Mouse (Mus musculus): ENCODE results near the gene Crcp.
"Not testable (repeated sequence)": the region's sequence is repeated elsewhere in the genome, so short reads cannot be mapped to it uniquely, and the experiment has no call there.

The Crcp gene

DNA sequence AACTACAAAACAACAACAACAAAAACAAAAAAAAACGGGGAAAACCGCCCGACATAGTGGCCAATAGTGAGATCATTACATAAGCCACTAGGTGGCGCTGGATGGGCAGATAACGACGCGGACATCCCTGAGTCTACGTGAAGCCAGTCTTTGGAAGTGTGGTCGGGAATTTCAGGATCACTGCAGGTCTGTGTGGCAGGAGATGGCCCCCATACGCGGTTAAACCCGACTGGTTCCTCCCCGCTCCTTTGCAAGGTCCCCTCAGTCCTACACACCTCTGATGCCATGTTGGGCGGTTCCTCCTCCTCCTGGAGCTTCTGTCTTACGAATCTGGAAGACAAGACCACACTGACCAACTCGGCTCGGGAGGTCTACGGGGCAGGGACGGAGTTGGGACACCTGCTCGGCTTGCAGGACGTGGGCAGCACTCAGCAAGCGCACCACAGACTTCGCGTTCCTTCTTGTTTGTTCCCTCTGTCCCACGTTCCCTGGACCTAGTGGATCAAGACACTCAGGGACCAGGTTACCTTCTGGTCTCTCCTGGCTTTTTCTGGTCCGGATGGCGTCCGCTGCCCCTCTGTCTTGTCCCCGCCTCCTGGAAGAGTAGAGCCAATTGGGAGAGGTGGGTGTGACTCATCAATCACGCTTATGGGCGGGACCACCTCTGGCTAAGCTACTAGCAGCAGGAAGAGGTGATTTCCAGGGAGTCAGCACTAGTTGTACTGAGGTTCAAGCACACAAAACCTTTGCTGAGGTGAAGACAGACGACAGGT, 5.1 kb upstream of the Crcp start:
- DNase-seq: peak; percentile 71 to 81

DNA sequence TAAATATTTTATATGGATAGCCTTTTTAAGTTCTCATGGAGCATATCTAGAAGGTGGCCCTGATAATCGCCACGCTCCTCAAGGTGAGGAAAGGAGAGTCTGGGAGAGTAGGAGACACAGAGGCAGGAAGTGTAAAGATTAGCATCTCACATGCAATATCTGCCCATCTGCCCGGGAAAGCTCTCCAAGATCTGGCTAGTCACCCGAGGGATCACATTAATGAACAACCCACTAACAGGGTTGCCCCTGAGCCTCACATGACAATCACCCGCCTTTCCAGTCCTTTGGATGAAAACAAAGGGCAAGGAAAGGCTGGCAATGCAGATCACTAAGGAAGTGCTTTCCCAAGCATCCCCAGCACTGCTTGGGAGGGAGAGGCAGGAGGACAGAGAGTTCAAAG, 2.0 kb upstream of the Crcp start:
- no peak for DNase-seq

DNA sequence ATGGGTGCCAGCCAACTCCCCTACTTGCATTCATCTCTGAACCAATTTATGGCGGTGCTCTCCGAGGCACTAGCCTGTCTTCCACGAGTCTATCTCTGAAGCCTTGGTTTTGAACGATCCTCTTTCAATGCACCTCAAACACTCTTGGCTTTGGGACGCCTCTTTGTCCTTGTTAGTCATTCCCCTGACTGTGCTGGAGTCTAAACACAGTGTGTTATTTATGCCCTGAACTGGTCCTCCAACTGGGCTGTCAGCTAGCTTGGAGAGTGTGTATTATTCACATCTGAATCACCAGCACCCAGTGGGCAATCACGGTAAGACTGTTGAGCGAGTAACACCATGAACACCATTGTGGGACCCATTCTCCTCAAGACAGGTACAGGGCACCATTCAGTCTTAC, 1.4 kb upstream of the Crcp start:
- DNase-seq: no peak

DNA sequence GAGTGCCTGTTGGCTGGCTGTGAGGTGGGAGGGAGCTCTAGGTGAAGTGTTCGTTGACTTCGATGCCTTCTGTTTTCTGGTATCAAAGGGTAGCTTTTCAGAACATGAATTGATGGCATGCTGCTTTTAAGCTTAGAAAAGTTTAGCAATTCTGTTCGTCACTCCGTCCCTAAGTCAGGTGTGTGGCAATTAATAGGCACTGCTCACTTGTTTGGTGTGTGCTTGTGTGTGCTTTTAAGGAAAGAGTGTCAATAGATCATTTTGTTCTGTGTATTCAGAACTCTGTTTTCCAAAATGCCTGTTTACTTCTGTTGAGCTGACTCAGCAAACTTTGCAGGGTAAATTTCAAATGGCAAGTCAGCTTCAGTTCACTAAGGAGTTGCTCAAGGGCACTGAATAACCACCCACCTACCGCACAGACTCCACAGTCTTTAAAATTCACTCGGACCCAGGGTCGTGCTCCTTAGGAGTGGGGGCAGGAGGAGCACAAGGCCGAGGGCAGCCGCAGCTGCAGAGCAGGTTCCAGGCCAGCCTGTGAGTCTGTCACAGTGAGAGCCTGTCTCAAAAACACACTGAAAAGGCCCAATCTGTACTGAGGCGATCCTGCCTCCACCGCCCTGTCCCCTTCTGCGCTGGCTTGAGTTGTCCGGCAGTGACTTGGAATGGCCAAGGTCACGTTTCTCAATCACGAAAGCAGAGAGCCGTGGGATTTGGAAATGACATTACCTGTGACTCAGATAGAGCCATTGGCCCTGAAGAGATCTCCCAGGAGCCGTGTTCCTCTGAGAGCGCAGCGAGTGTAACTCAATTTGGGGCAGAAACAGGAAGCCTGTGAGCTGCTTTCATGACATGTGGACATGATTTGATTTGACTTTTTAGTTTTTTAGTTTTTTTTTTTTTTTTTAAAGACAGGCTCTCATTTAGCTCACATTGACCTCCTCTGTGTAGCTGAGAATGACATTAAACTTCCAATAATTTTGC, 2.6 kb downstream of the Crcp start:
- DNase-seq: no peak

DNA sequence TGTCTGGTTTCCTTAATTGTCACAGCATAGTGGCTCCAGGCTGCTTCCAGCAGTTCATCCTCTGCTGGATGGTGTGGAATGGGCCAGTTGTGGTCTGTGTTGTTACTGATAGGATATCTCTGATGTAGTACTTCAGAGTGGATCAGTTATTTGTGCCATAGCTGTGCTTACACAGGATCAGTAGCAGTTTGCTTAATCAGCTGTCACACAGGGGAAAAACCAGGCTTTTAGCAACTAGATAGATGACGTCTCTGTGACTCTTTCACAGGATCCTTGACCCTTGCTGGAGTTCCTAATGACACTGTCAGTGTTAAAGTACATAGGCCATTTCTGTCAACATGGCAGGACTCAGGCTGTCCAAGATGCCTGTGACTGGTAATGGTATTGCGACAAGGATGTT, 4.8 kb downstream of the Crcp start:
- DNase-seq: no peak

DNA sequence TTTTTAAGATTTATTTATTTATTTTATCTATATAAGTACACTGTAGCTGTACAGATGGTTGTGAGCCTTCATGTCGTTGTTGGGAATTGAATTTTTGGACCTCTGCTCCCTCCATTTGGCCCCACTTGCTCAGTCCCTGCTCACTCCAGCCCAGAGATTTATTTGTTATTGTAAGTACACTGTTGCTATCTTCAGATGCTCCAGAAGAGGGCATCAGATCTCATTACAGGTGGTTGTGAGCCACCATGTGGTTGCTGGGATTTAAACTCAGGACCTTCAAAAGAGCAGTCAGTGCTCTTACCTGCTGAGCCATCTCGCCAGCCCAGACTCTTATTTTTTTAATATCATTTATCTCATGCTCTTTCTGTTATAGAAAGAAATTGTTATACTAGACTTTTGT, 7.2 kb downstream of the Crcp start:
- DNase-seq: not testable (repeated sequence)

DNA sequence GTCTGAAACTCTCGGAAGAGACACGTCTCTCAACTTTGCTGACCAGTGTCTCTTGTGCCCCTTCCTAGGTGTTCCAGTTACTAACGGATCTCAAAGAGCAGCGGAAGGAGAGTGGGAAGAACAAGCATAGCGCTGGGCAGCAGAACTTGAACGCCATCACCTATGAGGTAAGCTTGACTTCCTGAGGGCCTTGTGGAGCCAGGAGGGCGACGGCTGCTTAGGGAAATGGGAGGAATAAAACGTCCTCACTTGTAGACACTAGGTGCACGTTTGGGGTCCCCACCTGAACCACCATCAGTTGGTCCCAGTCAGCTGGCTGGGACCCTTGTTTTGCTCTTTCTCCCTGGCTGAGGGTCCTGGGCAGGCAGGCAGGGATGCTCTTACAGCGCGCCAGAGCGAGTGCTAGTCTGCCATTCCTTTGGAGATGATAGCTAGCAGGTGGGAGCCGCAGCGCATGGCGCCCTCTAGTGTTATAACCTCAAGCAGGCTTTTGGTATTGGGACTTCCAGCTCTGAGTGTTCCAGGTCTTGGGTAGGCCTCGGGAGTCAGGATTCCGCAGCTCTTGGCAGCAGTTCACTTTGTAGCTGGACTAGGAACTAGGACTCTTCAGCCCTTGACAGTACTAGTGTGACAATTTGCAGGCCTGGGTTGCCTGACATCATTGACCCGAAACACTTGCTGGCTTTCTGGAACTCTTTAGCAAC, 8.8 kb downstream of the Crcp start:
- peak; percentile 34 to 40 for DNase-seq

DNA sequence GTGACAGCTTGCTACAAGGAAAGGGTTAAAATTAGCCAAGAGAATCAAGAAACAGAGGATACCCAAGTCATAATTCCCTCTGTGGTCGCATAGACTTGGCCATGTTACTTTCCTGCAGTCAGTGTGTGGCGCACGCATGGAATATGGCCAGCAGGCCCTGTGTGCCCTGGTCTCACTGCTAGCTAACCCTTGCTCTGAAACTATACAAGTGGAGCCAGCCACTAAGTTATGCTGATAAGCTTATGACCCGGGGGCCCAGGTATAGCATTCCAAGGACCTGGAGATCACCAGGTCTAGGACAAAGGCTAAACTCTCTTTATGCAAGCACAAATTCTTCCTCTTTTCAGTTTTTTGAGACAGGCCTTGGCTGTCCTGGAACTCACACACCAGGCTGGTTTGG, 11.7 kb downstream of the Crcp start:
- DNase-seq: no peak

DNA sequence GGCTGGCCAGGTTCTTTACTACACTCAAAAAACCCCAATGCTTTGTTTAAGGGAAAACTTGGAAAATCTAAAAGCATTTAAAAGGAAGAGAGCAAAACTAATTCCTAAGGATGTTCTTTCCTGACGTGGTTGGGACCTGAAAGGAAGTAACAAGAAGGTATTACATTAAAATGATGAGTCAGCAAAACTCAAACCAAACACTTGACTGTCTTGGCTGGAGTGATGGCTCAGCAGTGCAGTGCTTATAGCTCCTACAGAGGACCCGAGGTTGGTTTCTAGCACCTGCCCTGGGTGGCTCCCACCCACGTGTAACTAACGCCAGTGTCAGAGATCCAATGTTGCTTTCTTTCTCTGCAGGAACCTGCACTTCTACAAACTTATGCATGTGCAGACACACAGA, 12.2 kb downstream of the Crcp start:
- DNase-seq: no peak

DNA sequence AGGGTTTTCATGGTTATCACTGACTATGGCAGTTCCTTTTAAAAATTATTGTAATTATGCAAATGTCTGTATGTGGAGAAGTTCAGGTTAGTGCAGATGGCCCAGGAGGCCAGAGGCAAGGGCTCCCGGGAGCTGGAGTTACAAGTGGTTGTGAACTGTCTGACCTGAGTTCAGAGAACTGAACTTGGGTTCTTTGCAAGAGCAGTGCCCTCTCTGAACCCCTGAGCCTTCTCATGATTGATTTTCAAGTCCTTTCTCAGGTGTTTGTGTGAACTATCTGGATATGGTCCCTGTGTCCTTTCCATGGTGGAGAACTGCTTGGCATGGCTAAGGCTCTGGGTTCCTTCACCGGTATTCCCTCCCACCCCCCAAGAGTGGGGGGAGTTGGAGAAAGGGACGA, 14.7 kb downstream of the Crcp start:
- DNase-seq: no peak

DNA sequence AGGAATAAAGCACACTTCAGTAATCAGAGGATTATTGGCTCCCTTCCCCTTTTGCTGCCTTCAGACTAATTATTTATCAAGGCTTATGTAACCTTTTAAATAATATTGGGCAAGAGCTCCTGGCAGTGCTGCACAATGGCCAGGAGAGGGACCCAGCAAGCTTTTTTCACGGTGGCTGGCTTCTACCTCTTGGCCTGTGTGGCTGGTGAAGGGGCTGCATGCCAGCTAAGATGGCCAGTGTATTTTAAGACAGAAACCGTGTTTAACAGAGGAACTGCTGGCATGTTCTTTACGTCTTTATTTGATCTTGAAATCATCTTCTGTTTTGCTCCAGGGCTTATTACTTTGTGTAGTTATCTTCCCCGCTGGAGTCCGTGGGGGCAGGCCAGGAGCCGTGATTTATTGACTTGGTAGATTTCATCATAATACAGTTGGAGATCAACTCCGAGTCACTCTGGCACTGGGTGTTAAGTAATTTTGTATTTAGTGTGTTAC, 15.2 kb downstream of the Crcp start:
- DNase-seq: no peak

DNA sequence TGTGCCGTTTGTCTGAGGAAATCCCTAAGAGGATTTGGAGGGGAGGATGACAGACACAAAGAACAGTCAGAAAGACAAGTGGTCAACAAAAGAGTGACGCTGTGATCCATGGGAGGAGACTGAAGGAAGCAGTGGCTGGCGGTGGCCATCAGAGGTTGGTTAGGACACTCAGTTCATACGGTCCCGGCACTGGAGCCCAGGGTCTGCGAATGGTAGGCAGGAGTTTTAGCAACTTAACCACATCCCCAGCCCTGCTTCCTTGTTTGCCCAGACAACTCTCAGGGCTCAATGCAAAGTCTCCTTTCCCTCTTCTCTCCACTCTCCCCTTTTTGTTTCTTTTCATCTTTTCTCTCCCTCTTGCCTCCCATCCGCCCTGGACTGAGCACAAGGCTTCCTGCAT, 17.0 kb downstream of the Crcp start:
- DNase-seq: no peak

DNA sequence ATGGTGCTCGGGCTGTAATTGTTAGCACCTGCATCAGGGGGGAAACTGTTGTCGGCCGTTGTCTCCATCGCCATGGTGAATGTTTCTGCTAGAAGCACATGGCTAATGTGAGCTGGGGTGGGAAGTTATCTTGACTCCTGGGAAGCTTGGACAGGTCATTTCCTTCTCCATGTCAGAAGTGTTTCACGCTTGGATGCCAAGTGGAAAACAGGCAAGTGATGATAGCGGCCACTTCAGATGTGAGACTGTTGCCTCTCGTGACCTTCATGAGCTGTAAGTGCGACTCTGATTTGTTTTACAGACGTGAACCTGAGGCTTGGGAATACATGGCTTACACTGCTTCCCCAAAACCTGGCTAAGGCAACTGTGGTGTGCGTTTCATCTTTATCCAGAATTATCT, 17.5 kb downstream of the Crcp start:
- no peak for DNase-seq

DNA sequence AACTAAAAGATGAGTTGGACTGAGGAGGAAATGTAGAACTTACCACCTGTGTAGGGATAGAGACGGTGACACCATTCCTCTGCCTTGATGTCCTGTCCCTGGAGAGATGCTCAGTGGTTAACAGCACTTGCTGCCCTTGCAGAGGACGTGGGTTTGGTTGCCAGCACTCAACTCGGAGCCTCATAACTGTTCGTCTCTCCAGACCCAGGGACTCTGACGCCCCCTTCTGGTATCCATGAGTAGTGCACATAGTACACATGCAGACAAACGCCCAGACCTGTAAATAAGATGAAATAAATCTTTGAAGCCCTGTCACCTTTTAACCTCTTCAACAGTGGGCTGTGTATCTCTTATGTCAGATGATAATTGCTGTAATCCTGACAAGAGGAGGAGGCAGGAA, 17.9 kb downstream of the Crcp start:
- DNase-seq: no peak

DNA sequence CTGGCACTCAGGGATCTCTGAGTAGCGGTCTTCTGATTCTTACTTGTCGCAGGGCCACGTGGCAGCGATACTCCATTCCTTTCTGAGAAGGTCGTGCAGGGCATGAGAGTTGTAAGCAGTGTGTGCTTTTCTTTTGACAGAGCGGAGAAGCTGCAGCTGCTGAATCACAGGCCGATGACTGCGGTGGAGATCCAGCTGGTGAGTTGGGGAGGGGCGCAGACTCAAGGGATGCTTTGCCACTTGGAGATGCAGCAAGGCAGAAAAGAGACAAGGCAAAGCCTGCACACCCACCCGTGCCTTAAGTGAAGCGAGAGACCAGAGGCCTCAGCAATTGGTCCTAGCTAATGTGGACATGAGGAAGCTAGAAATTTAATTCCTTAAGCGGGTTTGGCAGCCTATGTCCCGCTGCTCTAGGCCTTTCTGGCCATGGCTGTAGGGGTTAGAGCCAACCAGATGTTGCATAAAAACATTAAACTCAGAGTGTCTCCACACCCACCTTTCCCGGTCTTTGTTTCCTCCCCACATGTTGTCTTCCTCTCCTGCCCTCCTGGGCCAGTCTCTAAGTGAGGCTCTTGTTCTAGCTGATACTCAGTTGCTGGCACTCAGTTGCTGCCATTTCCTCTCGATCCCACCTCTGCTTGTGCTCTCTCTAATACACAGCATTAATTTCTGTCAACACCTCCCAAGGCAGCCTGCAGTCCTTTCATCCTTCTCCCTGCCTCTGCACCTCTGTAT, 19.9 kb downstream of the Crcp start:
- DNase-seq: no peak

DNA sequence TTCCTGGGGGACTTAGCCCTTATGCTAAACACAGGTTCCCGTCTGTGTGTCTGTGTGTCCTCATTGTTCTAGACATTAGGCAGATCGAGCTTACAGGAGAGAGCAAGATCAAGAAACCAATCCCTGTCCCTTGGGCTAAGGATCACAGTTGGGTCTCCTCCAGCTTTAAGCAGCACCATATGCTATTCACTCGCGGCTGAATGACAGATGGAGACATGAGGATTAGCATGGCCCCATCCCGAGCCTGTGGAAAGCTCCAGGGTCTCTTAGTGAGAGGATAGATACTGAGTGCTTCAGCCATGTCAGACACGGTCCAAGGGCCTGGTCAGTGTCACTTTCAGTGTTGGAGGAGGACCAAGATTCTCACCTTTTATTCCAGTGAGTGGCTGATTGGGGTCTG, 21.3 kb downstream of the Crcp start:
- DNase-seq: no peak

DNA sequence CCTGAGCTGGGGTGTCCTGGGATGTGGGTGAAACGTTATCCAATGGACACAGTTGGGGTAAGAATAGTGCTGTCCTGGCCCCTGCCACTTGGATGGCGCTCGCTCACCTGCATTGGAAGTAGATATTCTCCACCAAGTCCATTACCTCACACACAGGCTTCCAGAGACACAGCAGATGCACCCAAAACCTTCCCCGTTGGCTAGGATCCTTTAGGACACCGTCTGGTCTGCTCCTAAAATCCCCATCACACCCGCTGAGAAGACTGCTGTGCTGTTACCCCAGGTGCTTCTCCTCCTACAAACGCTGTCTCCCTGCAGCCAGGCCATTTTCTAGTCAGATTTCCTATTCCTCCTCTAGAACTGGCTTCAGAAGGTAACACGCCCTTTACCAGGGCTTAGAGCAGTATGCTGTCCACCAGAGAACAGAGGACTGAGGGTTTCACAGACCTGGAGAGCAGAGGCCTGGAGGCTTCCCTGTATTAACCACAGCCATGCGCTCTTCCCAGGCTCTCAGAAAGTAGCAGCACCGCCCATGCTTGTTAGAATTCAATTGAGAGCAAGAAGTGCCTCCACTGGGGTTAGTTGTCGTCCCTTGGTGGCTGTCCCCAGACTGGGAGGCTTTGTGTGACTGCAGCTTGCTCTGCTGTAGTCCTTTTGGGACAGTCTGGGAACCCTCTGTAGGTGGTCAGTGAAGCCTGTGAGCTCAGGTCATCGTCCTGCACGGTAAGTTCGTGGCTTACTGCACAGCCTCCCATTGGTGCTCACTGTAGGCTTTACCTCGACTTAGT, 22.2 kb downstream of the Crcp start:
- no peak for DNase-seq

DNA sequence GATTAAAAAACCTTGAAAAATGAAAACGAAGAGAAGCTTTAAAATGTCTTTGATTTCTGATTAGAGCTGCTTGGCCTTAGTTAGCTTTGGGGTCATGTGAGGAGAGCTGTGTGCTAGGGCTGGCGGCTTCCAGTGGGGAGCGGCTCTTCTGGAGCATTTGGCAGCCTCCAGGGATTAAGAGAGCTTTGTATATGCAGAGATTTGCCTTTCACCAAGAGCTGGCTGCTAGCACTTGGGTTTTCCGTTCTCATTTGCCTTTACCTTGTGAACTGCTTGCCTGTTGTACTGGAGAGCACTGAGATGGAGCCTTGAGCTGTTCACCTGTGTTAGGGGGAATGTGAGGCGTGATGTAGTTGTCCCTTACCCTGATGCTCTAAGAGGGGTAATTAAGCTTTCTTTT, 23.4 kb downstream of the Crcp start:
- DNase-seq: no peak

DNA sequence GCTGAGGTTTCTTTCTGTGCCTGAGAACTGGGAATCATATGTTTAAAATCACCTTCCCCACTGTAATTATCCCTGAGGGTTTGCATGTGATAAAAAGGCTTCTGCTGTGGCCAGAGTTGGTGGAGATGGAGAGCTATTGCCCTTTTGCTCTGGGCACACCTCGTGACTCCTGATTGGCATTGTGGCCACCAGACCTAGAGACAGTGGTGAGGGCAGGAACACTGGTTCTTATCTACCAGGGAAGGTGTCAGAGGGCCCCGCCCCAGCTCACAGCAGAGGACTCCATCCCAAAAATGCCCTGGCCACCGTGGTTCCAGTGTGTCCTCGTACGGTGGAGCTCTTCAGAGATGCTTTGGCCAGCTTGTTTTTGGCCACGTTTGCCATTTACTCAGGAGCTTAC, 23.9 kb downstream of the Crcp start:
- no peak for DNase-seq

DNA sequence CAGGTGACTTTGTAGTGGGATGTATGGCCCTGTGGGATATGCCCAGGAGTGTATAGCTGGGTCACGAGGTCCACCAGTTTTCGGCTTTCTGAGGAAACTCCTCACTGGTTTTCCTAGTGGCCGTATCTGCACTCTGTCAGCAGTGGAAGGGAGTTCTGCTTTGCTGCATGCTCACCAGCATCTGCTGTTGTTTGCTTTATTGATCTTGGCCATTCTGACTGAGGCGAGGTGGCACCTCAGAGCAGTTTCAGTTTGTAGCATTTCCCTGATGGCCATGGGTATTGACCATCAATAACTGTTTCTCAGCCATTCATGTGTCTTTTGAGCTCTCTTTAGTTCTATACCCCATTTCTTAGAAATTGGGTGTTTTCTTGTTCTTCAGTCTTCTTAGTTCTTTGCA, 26.6 kb downstream of the Crcp start:
- no peak for DNase-seq

DNA sequence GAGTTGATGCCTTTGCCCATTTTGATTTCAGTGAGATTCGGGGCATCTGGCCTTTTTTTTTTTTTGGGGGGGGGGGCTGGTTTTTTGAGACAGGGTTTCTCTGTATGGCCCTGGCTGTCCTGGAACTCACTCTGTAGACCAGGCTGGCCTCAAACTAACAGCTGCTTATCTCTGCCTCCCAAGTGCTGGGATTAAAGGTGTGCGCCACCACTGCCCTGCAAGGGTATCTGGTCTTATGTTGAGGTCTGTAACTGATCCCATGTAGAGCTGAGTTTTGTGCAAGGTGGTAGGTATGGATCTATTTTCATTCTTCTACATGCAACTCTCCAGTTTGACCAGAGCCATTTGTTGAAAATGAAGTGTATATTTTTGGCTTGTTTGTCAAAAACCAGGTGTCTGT, 27.2 kb downstream of the Crcp start:
- no peak for DNase-seq

All from thymus, postnatal 36 days (tissue).